Mouse (Mus musculus) thymus, postnatal 4 days (tissue): Measurements from ENCODE around the gene Chid1.

Source experiments
- DNase-seq: peaks from one replicate; pipeline ENCODE4 v3.0.0; 2021

The Chid1 gene

GRCm38 (mm10) chr7:141539556-141540311 lies at the start of gene Chid1:
Gene Chid1 (minus strand): TSS chr7:141539857.
- peak; percentile 98 for DNase-seq

GRCm38 (mm10) chr7:141588890-141589289 lies 49.2 kb upstream of the Chid1 start:
- no peak for DNase-seq

- DNase-seq: no peak
These were observed 46.2 kb upstream of the Chid1 start for GRCm38 (mm10) chr7:141585881-141586280.

GRCm38 (mm10) chr7:141585288-141585687 lies 45.6 kb upstream of the Chid1 start:
- no peak for DNase-seq

- DNase-seq: peak; percentile 35
These were observed 44.6 kb upstream of the Chid1 start for GRCm38 (mm10) chr7:141584048-141584841.

- no peak for DNase-seq
These were observed 41.7 kb upstream of the Chid1 start for GRCm38 (mm10) chr7:141581323-141581722.

GRCm38 (mm10) chr7:141578943-141579342 lies 39.3 kb upstream of the Chid1 start:
- DNase-seq: no peak

- no peak for DNase-seq
These were observed 38.9 kb upstream of the Chid1 start for GRCm38 (mm10) chr7:141578511-141578910.

- no peak for DNase-seq
These were observed 38.1 kb upstream of the Chid1 start for GRCm38 (mm10) chr7:141577801-141578200.

- no peak for DNase-seq
These were observed 35.8 kb upstream of the Chid1 start for GRCm38 (mm10) chr7:141575481-141575880.

- no peak for DNase-seq
These were observed 34.4 kb upstream of the Chid1 start for GRCm38 (mm10) chr7:141574041-141574440.

GRCm38 (mm10) chr7:141570625-141571295 lies 31.1 kb upstream of the Chid1 start:
- no peak for DNase-seq

- DNase-seq: no peak
These were observed 30.3 kb upstream of the Chid1 start for GRCm38 (mm10) chr7:141569916-141570315.

GRCm38 (mm10) chr7:141569283-141569803 lies 29.7 kb upstream of the Chid1 start:
- no peak for DNase-seq

GRCm38 (mm10) chr7:141566587-141566986 lies 26.9 kb upstream of the Chid1 start:
- no peak for DNase-seq

GRCm38 (mm10) chr7:141564561-141564960 lies 24.9 kb upstream of the Chid1 start:
- no peak for DNase-seq

- peak; percentile 67 for DNase-seq
These were observed 23.3 kb upstream of the Chid1 start for GRCm38 (mm10) chr7:141562852-141563427.

GRCm38 (mm10) chr7:141562421-141562851 lies 22.8 kb upstream of the Chid1 start:
- DNase-seq: peak; percentile 73

GRCm38 (mm10) chr7:141561682-141562391 lies 22.2 kb upstream of the Chid1 start, which contains the start of gene Ap2a2:
Gene Ap2a2 (plus strand): TSS chr7:141562173.
- peak; percentile 95 for DNase-seq

- DNase-seq: no peak
These were observed 20.8 kb upstream of the Chid1 start for GRCm38 (mm10) chr7:141560471-141560870.

- DNase-seq: no peak
These were observed 20.2 kb upstream of the Chid1 start for GRCm38 (mm10) chr7:141559726-141560325.

GRCm38 (mm10) chr7:141558946-141559345 lies 19.3 kb upstream of the Chid1 start:
- DNase-seq: no peak
